Mouse (Mus musculus) limb, embryonic 13.5 days (tissue): ENCODE results near the gene Tmem30c. TPM values are rescaled to one million over a fixed set of nuclear protein-coding genes. Genes with fewer than 3 reads are reported as not detected.

ENCODE experiments used
- ATAC-seq: fragments of 200-750 bp; cut with Nextera tagmentation; 2 replicates; pipeline ENCODE4 v1.8.0; 2017; ENCODE audit warnings: low read depth, moderate number of reproducible peaks, moderate TSS enrichment; ENCODE audit not compliant: low FRiP score
- H3K27ac ChIP-seq: fragments of 300-500 bp; sonication (generic); 2 replicates; pipeline ENCODE4 v1.5.1; 2015; ENCODE audit warnings: inconsistent platforms, mild to moderate bottlenecking, moderate library complexity
- H3K27me3 ChIP-seq: fragments of 300-500 bp; sonication (generic); 2 replicates; pipeline ENCODE4 v1.6.1; 2015; ENCODE audit warnings: mild to moderate bottlenecking, inconsistent platforms
- H3K36me3 ChIP-seq: fragments of 300-500 bp; sonication (generic); 2 replicates; pipeline ENCODE4 v1.6.1; 2015; ENCODE audit warnings: inconsistent platforms, mild to moderate bottlenecking, moderate library complexity
- H3K4me1 ChIP-seq: fragments of 300-500 bp; sonication (generic); 2 replicates; pipeline ENCODE4 v1.6.1; 2015; ENCODE audit warnings: inconsistent platforms
- H3K4me2 ChIP-seq: fragments of 300-500 bp; sonication (generic); replicated peaks from 2 replicates; pipeline ENCODE4 v1.6.1; 2015; ENCODE audit warnings: inconsistent platforms, mild to moderate bottlenecking, moderate library complexity
- H3K4me3 ChIP-seq: fragments of 300-500 bp; sonication (generic); 2 replicates; pipeline ENCODE4 v1.5.1; 2015; ENCODE audit warnings: moderate library complexity, mild to moderate bottlenecking, inconsistent platforms
- H3K9ac ChIP-seq: fragments of 300-500 bp; sonication (generic); 2 replicates; pipeline ENCODE4 v1.6.1; 2015; ENCODE audit warnings: mild to moderate bottlenecking, inconsistent platforms
- H3K9me3 ChIP-seq: fragments of 300-500 bp; sonication (generic); 2 replicates; pipeline ENCODE4 v1.6.1; 2016; ENCODE audit warnings: inconsistent platforms
- WGBS: fragments of 180-500 bp; shearing (Covaris S2); methylation state at CpG from one replicate; pipeline ENCODE4 v1.1.7; 2015; 5-methylcytosine and 5-hydroxymethylcytosine counted together
- polyA plus RNA-seq: library from polyadenylated mRNA; unstranded; fragments of >200 nt; fragmentation: Nextera tagmentation; extraction: Ambion mirVana; gene quantifications from 2 replicates; pipeline ENCODE4 v1.2.1, GENCODE M21; 2015

The Tmem30c gene
- polyA plus RNA-seq, 1 experiment from 2014 or later = 0.11 TPM

- H3K4me3 ChIP-seq = no peak overlapping the region
- WGBS = 69% methylated on average over 4 of the region's 4 CpGs
- H3K36me3 ChIP-seq = no peaks in the 10 kb centered on the region
- ATAC-seq = no peak
- H3K27ac ChIP-seq = no peak overlapping the region
- no peak overlapping the region for H3K9ac ChIP-seq
- H3K27me3 ChIP-seq = no peaks in the 10 kb centered on the region
- H3K4me1 ChIP-seq = peaks cover 18% of the 10 kb centered on the region
- no peak overlapping the region for H3K4me2 ChIP-seq
- H3K9me3 ChIP-seq = peaks cover 9% of the 10 kb centered on the region; the same call in 1 of the 2 replicates
These were observed 24.5 kb upstream of the Tmem30c start for GRCm38 (mm10) chr16:57317127-57317526.

- H3K9me3 ChIP-seq = 0 out of 2 replicates have a peak, but pooled peaks cover 6% of the 10 kb centered on the region
- no peaks in the 10 kb centered on the region for H3K27me3 ChIP-seq
- H3K4me2 ChIP-seq = no peak overlapping the region
- peaks cover 18% of the 10 kb centered on the region for H3K4me1 ChIP-seq
- no peak overlapping the region for H3K27ac ChIP-seq
- H3K36me3 ChIP-seq = no peaks in the 10 kb centered on the region
- 81% methylated on average over 9 of the region's 9 CpGs for WGBS
- ATAC-seq = no peak
- no peak overlapping the region for H3K9ac ChIP-seq
- H3K4me3 ChIP-seq = no peak overlapping the region
These were observed 22.4 kb upstream of the Tmem30c start for GRCm38 (mm10) chr16:57315026-57315425.

- 67% methylated on average over 3 of the region's 3 CpGs for WGBS
- Histone ChIP-seq H3K4me2 (no peak overlapping the region), H3K9me3 (no peaks in the 10 kb centered on the region), H3K27me3 (no peaks in the 10 kb centered on the region), H3K4me1 (peaks cover 24% of the 10 kb centered on the region), H3K4me3 (no peak overlapping the region), H3K36me3 (no peaks in the 10 kb centered on the region), H3K27ac (no peak overlapping the region), H3K9ac (no peak overlapping the region)
- ATAC-seq = no peak
These were observed 21.6 kb upstream of the Tmem30c start for GRCm38 (mm10) chr16:57314236-57314635.

- Histone ChIP-seq H3K9ac (no peak overlapping the region), H3K4me3 (no peak overlapping the region), H3K9me3 (no peaks in the 10 kb centered on the region), H3K36me3 (no peaks in the 10 kb centered on the region), H3K27me3 (no peaks in the 10 kb centered on the region), H3K4me1 (peaks cover 24% of the 10 kb centered on the region), H3K4me2 (no peak overlapping the region), H3K27ac (no peak overlapping the region)
- ATAC-seq = no peak
- WGBS = 91% methylated on average over 3 of the region's 3 CpGs
These were observed 20.8 kb upstream of the Tmem30c start for GRCm38 (mm10) chr16:57313487-57313886.

- ATAC-seq = no peak
- WGBS = 86% methylated on average over 2 of the region's 2 CpGs
These were observed 19.5 kb upstream of the Tmem30c start for GRCm38 (mm10) chr16:57312130-57312529.

GRCm38 (mm10) chr16:57305463-57305862, 12.8 kb upstream of the Tmem30c start:
- peaks cover 37% of the 10 kb centered on the region for H3K4me1 ChIP-seq
- no peak for ATAC-seq
- no peak overlapping the region for H3K4me3 ChIP-seq
- no peaks in the 10 kb centered on the region for H3K9me3 ChIP-seq
- no peak overlapping the region for H3K9ac ChIP-seq
- no peaks in the 10 kb centered on the region for H3K36me3 ChIP-seq
- no peak overlapping the region for H3K4me2 ChIP-seq
- no peak overlapping the region for H3K27ac ChIP-seq
- WGBS = 75% methylated on average over 6 of the region's 6 CpGs
- H3K27me3 ChIP-seq = no peaks in the 10 kb centered on the region

More at GRCm38 (mm10) chr16:57312130-57312529, 19.5 kb upstream of the Tmem30c start:
- Histone ChIP-seq H3K27ac (no peak overlapping the region), H3K4me2 (no peak overlapping the region), H3K9me3 (no peaks in the 10 kb centered on the region), H3K4me3 (no peak overlapping the region), H3K36me3 (no peaks in the 10 kb centered on the region), H3K9ac (no peak overlapping the region), H3K27me3 (no peaks in the 10 kb centered on the region), H3K4me1 (peaks cover 13% of the 10 kb centered on the region; the same call in 1 of the 2 replicates)

- H3K4me1 ChIP-seq = peaks cover 31% of the 10 kb centered on the region
- peak; percentile 79 for ATAC-seq
- no peaks in the 10 kb centered on the region for H3K36me3 ChIP-seq
- H3K27me3 ChIP-seq = no peaks in the 10 kb centered on the region
- WGBS = 13% methylated on average over 19 of the region's 19 CpGs
- peak overlapping the region; percentile 63 for H3K4me2 ChIP-seq
- H3K9ac ChIP-seq = peak overlapping the region; percentile 59; the same call in 1 of the 2 replicates
- H3K27ac ChIP-seq = peak overlapping the region; percentile 58; the same call in 1 of the 2 replicates
- H3K9me3 ChIP-seq = no peaks in the 10 kb centered on the region
- peak overlapping the region; percentile 30 for H3K4me3 ChIP-seq
These were observed 11.1 kb upstream of the Tmem30c start for GRCm38 (mm10) chr16:57303716-57304115.

- peaks cover 31% of the 10 kb centered on the region for H3K4me1 ChIP-seq
- H3K4me2 ChIP-seq = peak overlapping the region; percentile 63
- peak overlapping the region; percentile 48; the same call in 1 of the 2 replicates for H3K27ac ChIP-seq
- no peaks in the 10 kb centered on the region for H3K36me3 ChIP-seq
- peak; percentile 71 for ATAC-seq
- no peaks in the 10 kb centered on the region for H3K9me3 ChIP-seq
- no peak overlapping the region for H3K9ac ChIP-seq
- peak overlapping the region; percentile 30 for H3K4me3 ChIP-seq
- no peaks in the 10 kb centered on the region for H3K27me3 ChIP-seq
- 32% methylated on average over 25 of the region's 25 CpGs for WGBS
These were observed 10.4 kb upstream of the Tmem30c start for GRCm38 (mm10) chr16:57302792-57303698.

- Histone ChIP-seq H3K4me3 (no peak overlapping the region), H3K27me3 (no peaks in the 10 kb centered on the region), H3K36me3 (no peaks in the 10 kb centered on the region), H3K4me2 (no peak overlapping the region), H3K9ac (no peak overlapping the region), H3K9me3 (no peaks in the 10 kb centered on the region), H3K4me1 (peaks cover 31% of the 10 kb centered on the region), H3K27ac (no peak overlapping the region)
- WGBS = 81% methylated on average over 9 of the region's 9 CpGs
- ATAC-seq = no peak
These were observed 8.9 kb upstream of the Tmem30c start for GRCm38 (mm10) chr16:57301512-57302115.

GRCm38 (mm10) chr16:57295216-57295934, 2.7 kb upstream of the Tmem30c start:
- Histone ChIP-seq H3K4me2 (no peak overlapping the region), H3K4me3 (no peak overlapping the region), H3K27ac (no peak overlapping the region), H3K4me1 (no peaks in the 10 kb centered on the region), H3K9ac (no peak overlapping the region), H3K27me3 (no peaks in the 10 kb centered on the region), H3K36me3 (no peaks in the 10 kb centered on the region), H3K9me3 (no peaks in the 10 kb centered on the region)
- WGBS = 88% methylated on average over 10 of the region's 10 CpGs
- no peak for ATAC-seq

- Histone ChIP-seq H3K4me3 (no peak overlapping the region), H3K4me1 (no peaks in the 10 kb centered on the region), H3K36me3 (no peaks in the 10 kb centered on the region), H3K27me3 (no peaks in the 10 kb centered on the region), H3K27ac (no peak overlapping the region), H3K9ac (no peak overlapping the region), H3K9me3 (no peaks in the 10 kb centered on the region), H3K4me2 (no peak overlapping the region)
- no peak for ATAC-seq
- 68% methylated on average over 4 of the region's 4 CpGs for WGBS
These were observed 369 bp downstream of the Tmem30c start for GRCm38 (mm10) chr16:57292296-57292695.

- H3K27me3 ChIP-seq = no peaks in the 10 kb centered on the region
- H3K4me1 ChIP-seq = no peaks in the 10 kb centered on the region
- H3K4me2 ChIP-seq = no peak overlapping the region
- H3K27ac ChIP-seq = no peak overlapping the region
- no peak overlapping the region for H3K4me3 ChIP-seq
- no peak for ATAC-seq
- no peak overlapping the region for H3K9ac ChIP-seq
- H3K36me3 ChIP-seq = no peaks in the 10 kb centered on the region
- WGBS = 88% methylated on average over 5 of the region's 5 CpGs
- no peaks in the 10 kb centered on the region for H3K9me3 ChIP-seq
These were observed 969 bp downstream of the Tmem30c start for GRCm38 (mm10) chr16:57291696-57292095.
